Mouse (Mus musculus) MEL (cell line): ENCODE data around the gene Lpar3.

ENCODE experiments used
- CTCF ChIP-seq, 3 experiments: IDR thresholded peaks in 2 of 3; conservative IDR thresholded peaks in 1 of 3; 2 replicates each; pipeline ENCODE4 v1.5.1; 2011 to 2012; ENCODE audit warnings: low read length in 3 of 3, low read depth in 2 of 3, mild to moderate bottlenecking in 2 of 3, improper control_type of control experiment in 1 of 3, inconsistent platforms in 1 of 3, mixed read lengths in 1 of 3, moderate library complexity in 1 of 3; ENCODE audit not compliant: control insufficient read depth in 1 of 3, insufficient read depth in 1 of 3, poor library complexity in 1 of 3, severe bottlenecking in 1 of 3
- E2F4 ChIP-seq: IDR thresholded peaks from 2 replicates; pipeline ENCODE4 v1.6.1; 2011; ENCODE audit warnings: low read depth, low read length, improper control_type of control experiment, borderline replicate concordance
- GABPA ChIP-seq: IDR thresholded peaks from 2 replicates; pipeline ENCODE4 v1.6.1; 2012; ENCODE audit warnings: low read depth, mild to moderate bottlenecking, inconsistent platforms, low read length, improper control_type of control experiment, moderate library complexity
- JUND ChIP-seq: IDR thresholded peaks from 2 replicates; pipeline ENCODE4 v1.6.1; 2011; ENCODE audit warnings: low read depth, mild to moderate bottlenecking, improper control_type of control experiment, low read length
- MAX ChIP-seq: IDR thresholded peaks from 2 replicates; pipeline ENCODE4 v1.6.1; 2011; ENCODE audit warnings: low read length, improper control_type of control experiment
- POLR2A ChIP-seq, 2 experiments: IDR thresholded peaks; 2 replicates each; pipeline ENCODE4 v1.6.1; 2011 to 2012; ENCODE audit warnings: low read length in 2 of 2, mild to moderate bottlenecking in 2 of 2, control low read depth in 1 of 2, improper control_type of control experiment in 1 of 2, low read depth in 1 of 2, moderate library complexity in 1 of 2; ENCODE audit not compliant: control insufficient read depth in 1 of 2, insufficient read depth in 1 of 2, poor library complexity in 1 of 2
- POLR2AphosphoS2 ChIP-seq: IDR thresholded peaks from 2 replicates; pipeline ENCODE4 v1.6.1; 2011; ENCODE audit warnings: low read length, improper control_type of control experiment
- RAD21 ChIP-seq: IDR thresholded peaks from 2 replicates; pipeline ENCODE4 v1.6.1; 2011; ENCODE audit warnings: mild to moderate bottlenecking, low read depth, low read length, improper control_type of control experiment
- SIN3A ChIP-seq: IDR thresholded peaks from 2 replicates; pipeline ENCODE4 v1.6.1; 2012; ENCODE audit warnings: low read length, improper control_type of control experiment, inconsistent platforms

DNA sequence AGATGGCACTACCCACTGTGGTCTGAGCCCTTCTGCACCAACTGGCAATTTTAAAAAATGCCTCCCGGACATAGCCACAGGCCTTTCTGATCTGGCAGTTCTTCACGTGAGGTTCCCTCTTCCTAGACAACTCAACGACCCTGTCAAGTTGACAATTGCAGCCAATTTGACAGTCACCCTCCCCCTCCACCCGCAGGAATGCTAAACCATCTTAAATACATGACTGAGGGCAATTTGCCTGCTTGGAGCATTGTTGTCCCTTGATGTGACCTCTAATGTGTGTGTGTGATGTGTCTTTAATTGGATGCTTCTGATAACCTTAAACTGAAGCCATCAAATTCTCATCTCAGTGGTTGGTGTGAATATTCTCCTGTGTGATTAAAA lies 55.3 kb downstream of the Lpar3 start:
- TF ChIP-seq MAX, result no peak
- TF ChIP-seq CTCF (IDR thresholded peaks at IDR 0.05 in 2 of 3, conservative IDR thresholded peaks at IDR 0.05 in 1 of 3; ENCODE audit: control insufficient read depth in 1 of 3, insufficient read depth in 1 of 3, low read depth in 2 of 3, low read length in 3 of 3, poor library complexity in 1 of 3, severe bottlenecking in 1 of 3), result no peak
- no peak for TF ChIP-seq SIN3A
- no peak for TF ChIP-seq POLR2AphosphoS2
- no peak for TF ChIP-seq RAD21
- no peak for TF ChIP-seq GABPA
- TF ChIP-seq E2F4, result no peak
- no peak for TF ChIP-seq POLR2A (IDR thresholded peaks at IDR 0.05; ENCODE audit: control insufficient read depth in 1 of 2, insufficient read depth in 1 of 2, low read depth in 1 of 2, low read length in 2 of 2, poor library complexity in 1 of 2)
- no peak for TF ChIP-seq JUND
